Mouse (Mus musculus) right cerebral cortex, postnatal 25 days (tissue): ENCODE results near the gene Taar8a.
"Not testable (repeated sequence)": the region's sequence is repeated elsewhere in the genome, so short reads cannot be mapped to it uniquely, and the experiment has no call there.

Experiments used
- DNase-seq: peaks from one replicate; pipeline ENCODE4 v3.0.0; 2022

Taar8a gene

GRCm38 (mm10) chr10:24076200-24076599 lies at the start of gene Taar8a:
TSS of gene Taar8a (plus strand) at chr10:24076500.
- not testable (repeated sequence) for DNase-seq

GRCm38 (mm10) chr10:24026922-24027321 lies 49.4 kb upstream of the Taar8a start, which contains the start of gene Taar7d:
TSS of gene Taar7d (plus strand) at chr10:24027222.
- no peak for DNase-seq

GRCm38 (mm10) chr10:24031347-24031746 lies 45.0 kb upstream of the Taar8a start:
- no peak for DNase-seq

- no peak for DNase-seq
Observed at GRCm38 (mm10) chr10:24037314-24037713, 39.0 kb upstream of the Taar8a start, which contains the start of gene Taar7e. TSS of gene Taar7e (plus strand) at chr10:24037614.

GRCm38 (mm10) chr10:24040120-24040869 lies 36.0 kb upstream of the Taar8a start:
- no peak for DNase-seq

- no peak for DNase-seq
Observed at GRCm38 (mm10) chr10:24049210-24049609, 27.1 kb upstream of the Taar8a start, which contains the start of gene Taar7f. TSS of gene Taar7f (plus strand) at chr10:24049510.

GRCm38 (mm10) chr10:24052039-24052438 lies 24.3 kb upstream of the Taar8a start:
- DNase-seq = no peak

GRCm38 (mm10) chr10:24058986-24059385 lies 17.3 kb upstream of the Taar8a start:
- DNase-seq = no peak

GRCm38 (mm10) chr10:24074751-24075150 lies 1.5 kb upstream of the Taar8a start:
- DNase-seq = not testable (repeated sequence)

GRCm38 (mm10) chr10:24080166-24080565 lies 3.9 kb downstream of the Taar8a start:
- peak; percentile 21 for DNase-seq

- DNase-seq = no peak
Observed at GRCm38 (mm10) chr10:24085936-24086335, 9.6 kb downstream of the Taar8a start.

- no peak for DNase-seq
Observed at GRCm38 (mm10) chr10:24086555-24086954, 10.3 kb downstream of the Taar8a start.

GRCm38 (mm10) chr10:24087168-24087567 lies 10.9 kb downstream of the Taar8a start:
- DNase-seq = no peak

- no peak for DNase-seq
Observed at GRCm38 (mm10) chr10:24092194-24092593, 15.9 kb downstream of the Taar8a start, which contains the start of gene Taar8b. TSS of gene Taar8b (minus strand) at chr10:24092294.

- DNase-seq = not testable (repeated sequence)
Observed at GRCm38 (mm10) chr10:24097010-24097409, 20.7 kb downstream of the Taar8a start.

- not testable (repeated sequence) for DNase-seq
Observed at GRCm38 (mm10) chr10:24101812-24102211, 25.5 kb downstream of the Taar8a start, which contains the start of gene Taar8c. TSS of gene Taar8c (minus strand) at chr10:24101912.

GRCm38 (mm10) chr10:24103299-24103698 lies 27.0 kb downstream of the Taar8a start:
- DNase-seq = not testable (repeated sequence)

GRCm38 (mm10) chr10:24107747-24108146 lies 31.4 kb downstream of the Taar8a start:
- DNase-seq = no peak

- DNase-seq = no peak
Observed at GRCm38 (mm10) chr10:24108236-24108635, 31.9 kb downstream of the Taar8a start.

GRCm38 (mm10) chr10:24109434-24109833 lies 33.1 kb downstream of the Taar8a start, which contains the start of gene Taar9:
TSS of gene Taar9 (minus strand) at chr10:24109534.
- DNase-seq = not testable (repeated sequence)

GRCm38 (mm10) chr10:24111116-24111778 lies 34.9 kb downstream of the Taar8a start:
- no peak for DNase-seq
